In the genomic region with DNA sequence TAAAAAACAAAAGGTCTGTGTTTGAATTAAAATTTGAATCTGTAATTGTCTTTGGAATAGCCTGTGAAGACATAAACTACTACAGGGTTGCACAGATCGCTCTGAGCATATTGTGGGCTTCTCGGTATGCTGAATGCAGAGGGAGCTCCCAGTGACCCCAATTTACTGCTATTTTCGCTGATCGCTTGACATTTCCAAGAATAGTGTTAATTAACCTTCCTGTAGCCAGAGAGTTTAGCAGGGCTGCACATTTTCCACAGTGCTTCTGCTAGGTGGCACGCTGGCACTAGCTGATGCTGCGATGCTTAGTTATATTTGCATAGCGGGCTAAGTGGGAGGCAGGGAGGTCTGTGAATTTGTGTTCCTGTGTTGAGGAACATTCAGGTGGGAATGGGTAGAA, we compare ENCODE assay signal across 14 mouse cellular contexts.
"Had no signal": no experiment of that assay in that cellular context is flagged by ENCODE, and none has a peak within 500 bp of the region (broad histone marks: within the 10 kb centered on the region; RNA-seq: fewer than 3 reads in every experiment).

No protein-coding gene starts in this region.

- H3K4me1 ChIP-seq: liver, embryonic 13.5 days; midbrain, embryonic 12.5 days; neural tube, embryonic 12.5 days; neural tube, embryonic 15.5 days had no signal

- H3K4me2 ChIP-seq: liver, embryonic 13.5 days; midbrain, embryonic 12.5 days; neural tube, embryonic 12.5 days; neural tube, embryonic 15.5 days had no signal

- H3K4me3 ChIP-seq: layer of hippocampus, adult 2 months; liver, embryonic 13.5 days; midbrain, embryonic 12.5 days; neural tube, embryonic 12.5 days; neural tube, embryonic 15.5 days had no signal

- H3K9me3 ChIP-seq: midbrain, embryonic 12.5 days; neural tube, embryonic 12.5 days; neural tube, embryonic 15.5 days had no signal

- H3K9ac ChIP-seq: liver, embryonic 13.5 days; midbrain, embryonic 12.5 days; neural tube, embryonic 12.5 days; neural tube, embryonic 15.5 days had no signal

- DNase-seq: kidney, adult 9 months; kidney, postnatal 14 days; kidney, postnatal 4 days; layer of hippocampus, adult 9-11 months; liver, embryonic 13.5 days; lung, adult 2 months; lung, postnatal 14 days; lung, postnatal 4 days; thymus, adult 18-20 months; thymus, postnatal 36 days had no signal

- H3K36me3 ChIP-seq: liver, embryonic 13.5 days; midbrain, embryonic 12.5 days; neural tube, embryonic 12.5 days; neural tube, embryonic 15.5 days had no signal

- H3K27ac ChIP-seq: layer of hippocampus, adult 2 months; liver, embryonic 13.5 days; midbrain, embryonic 12.5 days; neural tube, embryonic 12.5 days; neural tube, embryonic 15.5 days had no signal

- H3K27me3 ChIP-seq: liver, embryonic 13.5 days; midbrain, embryonic 12.5 days; neural tube, embryonic 12.5 days; neural tube, embryonic 15.5 days had no signal
